Mouse (Mus musculus): ENCODE measurements around the gene Pcbd1. TPM values are rescaled to one million over a fixed set of nuclear protein-coding genes. Genes with fewer than 3 reads are reported as not detected.
"Not testable (repeated sequence)": the region's sequence is repeated elsewhere in the genome, so short reads cannot be mapped to it uniquely, and the experiment has no call there.

The Pcbd1 gene
- polyA plus RNA-seq, 1 experiment from 2014 or later: 71.2 TPM

- no peak for ATAC-seq (ENCODE audit: insufficient read depth)
- H3K4me2 ChIP-seq: no peak overlapping the region
- peaks cover 7% of the 10 kb centered on the region; the same call in 1 of the 2 replicates for H3K4me1 ChIP-seq (ENCODE audit: insufficient read depth)
- H3K27me3 ChIP-seq (ENCODE audit: insufficient read depth, low read length): no peaks in the 10 kb centered on the region
- WGBS: 70% methylated on average over 3 of the region's 3 CpGs
- peak; percentile 54 for DNase-seq
- no peaks in the 10 kb centered on the region for H3K9me3 ChIP-seq (ENCODE audit: low read depth, low read length)
- peaks cover 2% of the 10 kb centered on the region; the same call in 1 of the 2 replicates for H3K36me3 ChIP-seq (ENCODE audit: insufficient read depth)
- TF ChIP-seq CTCF (IDR thresholded peaks at IDR 0.05; ENCODE audit: low read depth): no peak
- H3K4me3 ChIP-seq (ENCODE audit: low read depth, low read length): no peak overlapping the region
- H3K27ac ChIP-seq (ENCODE audit: low read depth): no peak overlapping the region
- no peak overlapping the region for H3K9ac ChIP-seq
Observed at GRCm38 (mm10) chr10:61088468-61088867, 663 bp upstream of the Pcbd1 start.

GRCm38 (mm10) chr10:61091866-61092265 lies 2.7 kb downstream of the Pcbd1 start:
- no peak for TF ChIP-seq CTCF (IDR thresholded peaks at IDR 0.05; ENCODE audit: low read depth)
- Histone ChIP-seq H3K27me3 (ENCODE audit: insufficient read depth, low read length) (no peaks in the 10 kb centered on the region), H3K9me3 (ENCODE audit: low read depth, low read length) (no peaks in the 10 kb centered on the region), H3K4me1 (ENCODE audit: insufficient read depth) (peaks cover 7% of the 10 kb centered on the region; the same call in 1 of the 2 replicates), H3K36me3 (ENCODE audit: insufficient read depth) (peaks cover 12% of the 10 kb centered on the region; the same call in 1 of the 2 replicates), H3K4me2 (no peak overlapping the region), H3K27ac (ENCODE audit: low read depth) (no peak overlapping the region), H3K4me3 (ENCODE audit: low read depth, low read length) (no peak overlapping the region), H3K9ac (no peak overlapping the region)
- ATAC-seq (ENCODE audit: insufficient read depth): no peak
- no peak for DNase-seq
- WGBS: 58% methylated on average over 6 of the region's 6 CpGs

GRCm38 (mm10) chr10:61103564-61104114 lies 14.5 kb downstream of the Pcbd1 start:
- Histone ChIP-seq H3K4me1 (ENCODE audit: insufficient read depth) (no peaks in the 10 kb centered on the region), H3K9me3 (ENCODE audit: low read depth, low read length) (no peaks in the 10 kb centered on the region), H3K27me3 (ENCODE audit: insufficient read depth, low read length) (no peaks in the 10 kb centered on the region), H3K36me3 (ENCODE audit: insufficient read depth) (peaks cover 93% of the 10 kb centered on the region), H3K27ac (ENCODE audit: low read depth) (no peak overlapping the region), H3K4me2 (no peak overlapping the region), H3K4me3 (ENCODE audit: low read depth, low read length) (no peak overlapping the region), H3K9ac (no peak overlapping the region)
- 86% methylated on average over 3 of the region's 3 CpGs for WGBS
- DNase-seq (no peak), ATAC-seq (ENCODE audit: insufficient read depth) (no peak)
- no peak for TF ChIP-seq CTCF (IDR thresholded peaks at IDR 0.05; ENCODE audit: low read depth)

GRCm38 (mm10) chr10:61114246-61114720 lies 25.2 kb downstream of the Pcbd1 start:
- ATAC-seq (ENCODE audit: insufficient read depth) (no peak), DNase-seq (no peak)
- H3K27ac ChIP-seq (ENCODE audit: low read depth): no peak overlapping the region
- H3K9ac ChIP-seq: no peak overlapping the region
- no peaks in the 10 kb centered on the region for H3K27me3 ChIP-seq (ENCODE audit: insufficient read depth, low read length)
- peaks cover 48% of the 10 kb centered on the region for H3K36me3 ChIP-seq (ENCODE audit: insufficient read depth)
- no peak overlapping the region for H3K4me3 ChIP-seq (ENCODE audit: low read depth, low read length)
- H3K4me2 ChIP-seq: no peak overlapping the region
- H3K4me1 ChIP-seq (ENCODE audit: insufficient read depth): no peaks in the 10 kb centered on the region
- H3K9me3 ChIP-seq (ENCODE audit: low read depth, low read length): no peaks in the 10 kb centered on the region
- WGBS: 94% methylated on average over 2 of the region's 2 CpGs
- no peak for TF ChIP-seq CTCF (IDR thresholded peaks at IDR 0.05; ENCODE audit: low read depth)

GRCm38 (mm10) chr10:61121732-61122131 lies 32.6 kb downstream of the Pcbd1 start:
- WGBS: 89% methylated on average over 4 of the region's 4 CpGs
- not testable (repeated sequence) for H3K9ac ChIP-seq; H3K4me3 ChIP-seq (ENCODE audit: low read depth, low read length); H3K27me3 ChIP-seq (ENCODE audit: insufficient read depth, low read length); H3K9me3 ChIP-seq (ENCODE audit: low read depth, low read length); DNase-seq; H3K4me1 ChIP-seq (ENCODE audit: insufficient read depth); ATAC-seq (ENCODE audit: insufficient read depth); H3K27ac ChIP-seq (ENCODE audit: low read depth); H3K4me2 ChIP-seq
- H3K36me3 ChIP-seq (ENCODE audit: insufficient read depth): peaks cover 25% of the 10 kb centered on the region

GRCm38 (mm10) chr10:61123276-61123913 lies 34.3 kb downstream of the Pcbd1 start:
- no peak for ATAC-seq (ENCODE audit: insufficient read depth)
- 82% methylated on average over 3 of the region's 3 CpGs for WGBS
- peaks cover 19% of the 10 kb centered on the region for H3K36me3 ChIP-seq (ENCODE audit: insufficient read depth)

GRCm38 (mm10) chr10:61124462-61124861 lies 35.3 kb downstream of the Pcbd1 start:
- Histone ChIP-seq H3K36me3 (ENCODE audit: insufficient read depth) (peaks cover 19% of the 10 kb centered on the region), H3K4me3 (ENCODE audit: low read depth, low read length) (no peak overlapping the region), H3K27ac (ENCODE audit: low read depth) (no peak overlapping the region), H3K27me3 (ENCODE audit: insufficient read depth, low read length) (no peaks in the 10 kb centered on the region), H3K9me3 (ENCODE audit: low read depth, low read length) (no peaks in the 10 kb centered on the region), H3K9ac (no peak overlapping the region), H3K4me1 (ENCODE audit: insufficient read depth) (no peaks in the 10 kb centered on the region), H3K4me2 (no peak overlapping the region)
- ATAC-seq (ENCODE audit: insufficient read depth) (no peak), DNase-seq (no peak)
- WGBS: 91% methylated on average over 2 of the region's 2 CpGs
- no peak for TF ChIP-seq CTCF (IDR thresholded peaks at IDR 0.05; ENCODE audit: low read depth)

More at GRCm38 (mm10) chr10:61123276-61123913, 34.3 kb downstream of the Pcbd1 start:
- no peak for DNase-seq
- Histone ChIP-seq H3K4me2 (no peak overlapping the region), H3K9me3 (ENCODE audit: low read depth, low read length) (no peaks in the 10 kb centered on the region), H3K27me3 (ENCODE audit: insufficient read depth, low read length) (no peaks in the 10 kb centered on the region), H3K4me3 (ENCODE audit: low read depth, low read length) (no peak overlapping the region), H3K27ac (ENCODE audit: low read depth) (peak overlapping the region; percentile 6; the same call in 1 of the 2 replicates), H3K9ac (no peak overlapping the region), H3K4me1 (ENCODE audit: insufficient read depth) (no peaks in the 10 kb centered on the region)
- TF ChIP-seq CTCF (IDR thresholded peaks at IDR 0.05; ENCODE audit: low read depth): no peak

All from lung, embryonic 14.5 days (tissue).